Mouse (Mus musculus) erythroblast, embryonic 14.5 days (primary cell): Measurements from ENCODE around the gene Psmd9.

Experiments used
- GATA1 ChIP-seq: IDR thresholded peaks from 2 replicates; pipeline ENCODE4 v1.6.1; 2012; ENCODE audit warnings: low read length, inconsistent platforms, mixed read lengths
- TAL1 ChIP-seq: IDR thresholded peaks from 3 replicates; pipeline ENCODE4 v1.6.1; 2012; ENCODE audit warnings: low read length, inconsistent platforms, mixed read lengths

DNA sequence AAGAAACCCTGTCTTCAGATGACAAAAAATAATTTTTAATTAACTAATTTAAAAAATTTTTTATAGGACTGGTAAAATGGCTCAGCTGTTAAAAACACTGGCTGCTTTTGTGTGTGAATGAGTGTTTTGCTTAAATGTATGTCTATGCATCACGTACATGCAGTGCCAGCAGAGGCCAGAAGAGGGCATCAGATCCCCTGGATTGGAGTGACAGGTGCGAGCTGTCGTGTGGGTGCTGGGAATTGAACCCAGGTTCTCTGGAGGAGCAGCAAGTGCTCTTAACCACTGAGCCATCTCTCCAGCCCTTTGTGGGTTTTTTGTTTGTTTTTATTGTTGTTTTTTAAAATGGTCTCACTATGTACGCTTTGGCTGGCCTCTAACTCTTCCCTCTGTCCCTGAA lies 47.0 kb upstream of the Psmd9 start:
- TF ChIP-seq GATA1 (no peak), TAL1 (no peak)
